Comparison of ENCODE assay signal across 8 mouse cellular contexts in the genomic region with DNA sequence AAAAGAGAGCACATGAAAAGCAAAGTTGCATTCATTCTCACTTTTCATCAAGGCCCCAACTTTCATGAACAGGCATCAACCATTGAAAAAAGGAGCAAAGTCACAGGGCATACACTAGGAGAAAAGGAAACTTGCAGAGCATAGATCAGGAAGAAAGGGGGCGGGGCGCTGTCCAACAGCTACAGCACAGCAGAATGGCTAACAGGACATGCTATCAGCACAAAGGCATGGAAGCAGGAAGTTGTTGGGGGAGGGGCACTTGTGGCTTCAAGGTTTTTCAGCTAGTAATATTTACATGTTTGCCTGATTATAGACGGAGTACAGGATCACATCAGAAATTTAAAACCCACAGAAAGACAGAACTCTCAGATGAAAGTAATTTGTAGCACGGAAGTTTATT.
DNase-seq lines count a peak whose midpoint lies in the region; ATAC-seq and TF ChIP-seq lines count a peak whose summit lies in the region.

No protein-coding gene starts in this region.

- no peaks in the 10 kb centered on the region for H3K27me3 ChIP-seq in midbrain, embryonic 14.5 days (ENCODE audit: control insufficient read depth, insufficient read depth, low read length)
- no peaks in the 10 kb centered on the region for H3K27me3 ChIP-seq in midbrain, embryonic 15.5 days (replicated peaks)
- no peaks in the 10 kb centered on the region for H3K27me3 ChIP-seq in liver, adult 2 months (ENCODE audit: control insufficient read depth, insufficient read depth, low read length)
- H3K27me3 ChIP-seq in stomach, postnatal 0 days (ENCODE audit: control insufficient read depth, insufficient read depth, low read length), result no peaks in the 10 kb centered on the region

- H3K4me2 ChIP-seq in midbrain, embryonic 14.5 days (ENCODE audit: low read length), result no peak overlapping the region
- H3K4me2 ChIP-seq in midbrain, embryonic 15.5 days, result no peak overlapping the region
- no peak overlapping the region for H3K4me2 ChIP-seq in stomach, postnatal 0 days (replicated peaks; ENCODE audit: low read depth)

- H3K4me1 ChIP-seq in midbrain, embryonic 14.5 days (ENCODE audit: control insufficient read depth, insufficient read depth, low read length), result peaks cover 4% of the 10 kb centered on the region; the same call in 1 of the 2 replicates
- 0 out of 2 replicates have a peak, but pooled peaks cover 5% of the 10 kb centered on the region for H3K4me1 ChIP-seq in midbrain, embryonic 15.5 days
- H3K4me1 ChIP-seq in liver, adult 2 months (ENCODE audit: control insufficient read depth, insufficient read depth, low read length), result no peaks in the 10 kb centered on the region
- H3K4me1 ChIP-seq in stomach, postnatal 0 days (replicated peaks; ENCODE audit: control insufficient read depth, insufficient read depth), result 0 out of 2 replicates have a peak, but pooled peaks cover 2% of the 10 kb centered on the region

- no peak for TF ChIP-seq CTCF in liver, adult 2 months (IDR thresholded peaks at IDR 0.05; ENCODE audit: low read depth, low read length)
- TF ChIP-seq CTCF in stomach, postnatal 0 days (IDR thresholded peaks at IDR 0.05; ENCODE audit: low read depth), result no peak

- no peak for ATAC-seq in midbrain, embryonic 14.5 days (ENCODE audit: low FRiP score, low TSS enrichment)
- no peak for ATAC-seq in midbrain, embryonic 15.5 days (replicated peaks)
- peak; percentile 77; the same call in 1 of the 2 replicates for ATAC-seq in stomach, postnatal 0 days (ENCODE audit: low FRiP score, low TSS enrichment)

- no peak for TF ChIP-seq POLR2A in liver, adult 2 months (IDR thresholded peaks at IDR 0.05; ENCODE audit: extremely low read depth, insufficient read depth, low read length)

- no peak overlapping the region for H3K4me3 ChIP-seq in midbrain, embryonic 14.5 days (replicated peaks; ENCODE audit: low read depth, low read length)
- H3K4me3 ChIP-seq in midbrain, embryonic 15.5 days, result no peak overlapping the region
- no peak overlapping the region for H3K4me3 ChIP-seq in liver, adult 2 months (ENCODE audit: insufficient read depth, low read depth, low read length)
- H3K4me3 ChIP-seq in stomach, postnatal 0 days (ENCODE audit: low read depth, low read length), result no peak overlapping the region

- H3K9ac ChIP-seq in midbrain, embryonic 14.5 days (replicated peaks; ENCODE audit: low read length), result no peak overlapping the region
- no peak overlapping the region for H3K9ac ChIP-seq in midbrain, embryonic 15.5 days
- H3K9ac ChIP-seq in liver, adult 2 months (ENCODE audit: low read depth, low read length), result no peak overlapping the region
- no peak overlapping the region for H3K9ac ChIP-seq in stomach, postnatal 0 days (ENCODE audit: low read length)

- no peak overlapping the region for H3K27ac ChIP-seq in midbrain, embryonic 14.5 days (replicated peaks; ENCODE audit: low read depth, low read length)
- H3K27ac ChIP-seq in midbrain, embryonic 15.5 days, result no peak overlapping the region
- H3K27ac ChIP-seq in liver, adult 2 months (replicated peaks; ENCODE audit: insufficient read depth, low read depth, low read length), result no peak overlapping the region
- H3K27ac ChIP-seq in stomach, postnatal 0 days (replicated peaks), result no peak overlapping the region

- H3K36me3 ChIP-seq in midbrain, embryonic 14.5 days (ENCODE audit: control insufficient read depth, insufficient read depth, low read length), result no peaks in the 10 kb centered on the region
- H3K36me3 ChIP-seq in midbrain, embryonic 15.5 days (replicated peaks), result no peaks in the 10 kb centered on the region
- H3K36me3 ChIP-seq in liver, adult 2 months (ENCODE audit: control insufficient read depth, insufficient read depth, low read length), result no peaks in the 10 kb centered on the region
- no peaks in the 10 kb centered on the region for H3K36me3 ChIP-seq in stomach, postnatal 0 days (ENCODE audit: control insufficient read depth, insufficient read depth, low read length)

- no peaks in the 10 kb centered on the region for H3K9me3 ChIP-seq in midbrain, embryonic 14.5 days (ENCODE audit: control insufficient read depth, low read length)
- H3K9me3 ChIP-seq in midbrain, embryonic 15.5 days, result no peaks in the 10 kb centered on the region
- H3K9me3 ChIP-seq in stomach, postnatal 0 days (ENCODE audit: control insufficient read depth, low read length), result no peaks in the 10 kb centered on the region

- WGBS in midbrain, embryonic 14.5 days, result 83% methylated on average over 4 of the region's 4 CpGs
- WGBS in midbrain, embryonic 15.5 days, result 84% methylated on average over 4 of the region's 4 CpGs
- 74% methylated on average over 4 of the region's 4 CpGs for WGBS in liver, adult 2 months
- 69% methylated on average over 4 of the region's 4 CpGs for WGBS in stomach, postnatal 0 days

- TF ChIP-seq EP300 in stomach, postnatal 0 days (optimal IDR thresholded peaks at IDR 0.05), result no peak

- H3K79me2 ChIP-seq in liver, adult 2 months (ENCODE audit: control insufficient read depth, insufficient read depth, low read length), result no peaks in the 10 kb centered on the region

- peak; percentile 21 for DNase-seq in midbrain, embryonic 14.5 days
- DNase-seq in embryo, embryonic 11 days, result peak; percentile 71
- DNase-seq in liver, adult 2 months (ENCODE audit: extremely low read depth, low read depth, low spot score), result peak; percentile 16
- DNase-seq in stomach, postnatal 0 days (ENCODE audit: low spot score), result peak; percentile 67
- no peak for DNase-seq in right cerebral cortex, postnatal 4 days
- no peak for DNase-seq in cerebellum, adult 11-12 months
- DNase-seq in left cerebral cortex, adult 18-20 months (ENCODE audit: low spot score in 2 of 2), result no peak

Comparison
In these comparisons a context has a peak if more than half of its experiments do, and no peak if none do; other contexts are left out.
1. DNase-seq: peak in midbrain, embryonic 14.5 days (single experiment), embryo, embryonic 11 days (single experiment), liver, adult 2 months (single experiment) and stomach, postnatal 0 days (single experiment); none in right cerebral cortex, postnatal 4 days (single experiment), cerebellum, adult 11-12 months (single experiment) and left cerebral cortex, adult 18-20 months (0 of 2).